Mouse (Mus musculus) naive thymus-derived CD4-positive, alpha-beta T cell, adult 2 months (primary cell): Measurements from ENCODE around the gene Fzd10.
A peak's percentile ranks its signal among the peaks of the same experiment; 100 is the strongest.

Experiments used
- DNase-seq: peaks from one replicate; pipeline ENCODE4 v3.0.0-alpha.2; 2011; ENCODE audit warnings: low read depth

Fzd10 gene

GRCm38 (mm10) chr5:128601036-128602019 lies 684 bp downstream of the Fzd10 start:
- DNase-seq = peak; percentile 11

- no peak for DNase-seq
These were observed 3.0 kb downstream of the Fzd10 start for GRCm38 (mm10) chr5:128603693-128604092.

- DNase-seq = no peak
These were observed 6.0 kb downstream of the Fzd10 start for GRCm38 (mm10) chr5:128606596-128606995.

- no peak for DNase-seq
These were observed 8.4 kb downstream of the Fzd10 start for GRCm38 (mm10) chr5:128609091-128609490.

- no peak for DNase-seq
These were observed 17.0 kb downstream of the Fzd10 start for GRCm38 (mm10) chr5:128617621-128618020.

- no peak for DNase-seq
These were observed 19.3 kb downstream of the Fzd10 start for GRCm38 (mm10) chr5:128619987-128620386.

GRCm38 (mm10) chr5:128620408-128620807 lies 19.8 kb downstream of the Fzd10 start:
- DNase-seq = no peak

- DNase-seq = no peak
These were observed 27.1 kb downstream of the Fzd10 start for GRCm38 (mm10) chr5:128627763-128628162.

GRCm38 (mm10) chr5:128636648-128637047 lies 36.0 kb downstream of the Fzd10 start:
- peak; percentile 21 for DNase-seq

- peak; percentile 7 for DNase-seq
These were observed 36.7 kb downstream of the Fzd10 start for GRCm38 (mm10) chr5:128637071-128638015.

GRCm38 (mm10) chr5:128638716-128639115 lies 38.1 kb downstream of the Fzd10 start:
- peak; percentile 12 for DNase-seq

- no peak for DNase-seq
These were observed 42.4 kb downstream of the Fzd10 start for GRCm38 (mm10) chr5:128643065-128643464.

GRCm38 (mm10) chr5:128645720-128646119 lies 45.1 kb downstream of the Fzd10 start:
- DNase-seq = no peak

- no peak for DNase-seq
These were observed 45.6 kb downstream of the Fzd10 start for GRCm38 (mm10) chr5:128646286-128646685.

- no peak for DNase-seq
These were observed 46.6 kb downstream of the Fzd10 start for GRCm38 (mm10) chr5:128647221-128647730.

- no peak for DNase-seq
These were observed 48.8 kb downstream of the Fzd10 start for GRCm38 (mm10) chr5:128649336-128649897.
